Mouse (Mus musculus) lung, postnatal 25 days (tissue): ENCODE results near the gene Tesc.

Experiments
- DNase-seq: peaks from one replicate; pipeline ENCODE4 v3.0.0; 2022; ENCODE audit warnings: low spot score

Tesc gene

DNA sequence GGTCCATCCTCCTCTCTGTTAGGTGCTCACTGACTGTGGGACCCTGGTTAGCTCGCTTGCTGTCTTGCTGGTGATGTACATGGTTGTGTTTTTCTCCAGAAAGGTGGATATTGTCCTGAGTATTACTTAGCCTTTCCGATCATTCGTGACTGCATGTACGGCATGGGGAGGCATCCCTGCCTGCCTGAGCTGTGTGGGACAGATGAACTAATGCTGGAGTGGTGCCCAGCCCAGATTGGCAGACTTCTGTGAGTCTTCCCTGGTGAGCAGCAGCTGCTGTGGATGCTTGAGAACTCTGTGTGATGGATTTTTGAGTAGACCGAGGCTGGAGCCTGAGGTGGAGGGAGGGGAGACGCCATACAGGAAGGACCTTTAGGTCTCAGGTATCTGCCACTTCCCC lies 17.4 kb downstream of the Tesc start:
- no peak for DNase-seq

DNA sequence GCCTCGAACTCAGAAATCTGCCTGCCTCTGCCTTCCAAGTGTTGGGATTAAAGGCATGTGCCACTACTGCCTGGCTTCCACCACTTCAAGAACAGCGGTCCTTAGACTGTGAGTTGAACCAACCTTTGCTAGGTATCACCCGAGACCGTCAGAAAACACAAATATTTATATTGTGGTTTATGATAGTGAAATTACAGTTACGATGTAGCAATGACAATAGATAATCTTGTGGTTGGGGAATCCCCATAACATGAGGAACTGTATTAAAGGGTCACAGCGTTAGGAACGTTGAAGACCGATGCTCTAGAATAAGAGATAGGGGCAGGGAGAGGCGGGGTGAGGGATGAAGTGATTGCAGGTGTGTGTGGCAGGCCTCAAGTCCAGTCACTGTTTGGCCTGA lies 17.8 kb downstream of the Tesc start:
- no peak for DNase-seq

DNA sequence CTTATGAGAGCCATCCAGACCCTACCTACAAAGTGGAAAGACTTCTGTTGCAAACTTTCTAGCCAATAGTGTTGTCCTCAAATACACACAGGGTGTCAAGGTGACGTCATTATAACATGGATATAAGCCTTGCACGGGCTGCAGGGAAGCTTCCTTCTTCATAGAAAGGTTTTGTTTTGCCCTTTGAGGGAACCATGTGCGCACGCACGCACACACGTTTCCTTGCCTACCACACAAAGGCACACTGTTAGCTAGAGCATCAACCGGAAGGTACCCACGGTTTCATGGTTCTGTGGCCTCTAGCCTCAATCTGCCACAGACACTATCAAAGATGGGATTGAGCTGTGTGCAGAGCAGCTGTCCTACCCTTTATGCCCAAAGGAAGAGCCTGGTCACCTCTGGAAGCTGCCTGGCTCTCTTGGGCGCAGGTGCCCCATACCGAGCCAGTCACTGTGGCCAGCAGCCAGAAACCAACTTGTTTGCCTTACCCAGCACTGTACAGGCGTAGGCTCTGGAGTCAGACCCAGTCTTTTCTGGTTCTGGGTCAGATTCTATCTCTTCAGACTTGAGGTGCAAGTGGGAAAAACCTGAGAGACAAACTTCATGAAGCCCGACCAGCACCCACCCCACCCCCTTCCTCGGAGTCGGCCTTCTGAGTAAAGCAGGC lies 19.7 kb downstream of the Tesc start:
- no peak for DNase-seq

DNA sequence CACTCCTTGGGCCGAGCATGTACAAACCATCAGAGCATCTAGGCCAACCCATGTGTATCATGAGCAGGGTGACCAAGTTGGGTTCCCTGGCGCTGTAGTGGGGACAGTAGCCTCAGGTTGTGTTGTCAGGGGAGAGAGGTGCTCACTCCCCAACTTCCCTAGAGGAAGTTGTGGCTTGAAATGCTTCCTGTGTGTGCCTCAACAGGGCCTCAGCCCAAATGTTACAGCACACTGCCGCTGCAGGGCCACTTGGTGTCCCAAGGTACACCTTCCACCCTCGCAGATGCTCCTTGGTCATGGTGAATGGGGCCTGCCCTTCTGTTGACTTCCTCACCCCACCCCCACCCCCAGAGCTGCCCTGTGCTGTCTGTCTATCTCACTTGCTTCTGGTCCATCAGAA lies 20.9 kb downstream of the Tesc start:
- DNase-seq = no peak

DNA sequence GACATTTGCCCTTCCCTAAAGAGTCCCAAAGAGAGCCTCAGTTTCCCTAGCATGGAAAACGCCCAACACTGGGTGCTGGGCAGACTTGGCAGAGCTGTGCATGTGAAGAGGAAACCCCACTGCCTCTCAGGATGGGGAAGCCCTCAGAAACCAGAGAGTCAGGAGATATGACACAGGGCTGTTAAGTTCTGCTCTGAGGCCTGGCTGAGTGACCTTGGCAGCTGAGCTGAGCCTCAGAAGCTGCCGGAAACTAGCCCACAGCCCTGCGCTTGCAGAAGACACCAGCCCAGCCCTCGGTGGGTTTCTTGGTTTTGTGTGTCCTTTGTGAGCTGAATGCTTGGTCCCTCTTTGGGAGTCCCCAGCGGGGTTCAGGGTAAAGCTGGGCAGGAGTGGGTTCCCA lies 21.4 kb downstream of the Tesc start:
- DNase-seq = no peak

DNA sequence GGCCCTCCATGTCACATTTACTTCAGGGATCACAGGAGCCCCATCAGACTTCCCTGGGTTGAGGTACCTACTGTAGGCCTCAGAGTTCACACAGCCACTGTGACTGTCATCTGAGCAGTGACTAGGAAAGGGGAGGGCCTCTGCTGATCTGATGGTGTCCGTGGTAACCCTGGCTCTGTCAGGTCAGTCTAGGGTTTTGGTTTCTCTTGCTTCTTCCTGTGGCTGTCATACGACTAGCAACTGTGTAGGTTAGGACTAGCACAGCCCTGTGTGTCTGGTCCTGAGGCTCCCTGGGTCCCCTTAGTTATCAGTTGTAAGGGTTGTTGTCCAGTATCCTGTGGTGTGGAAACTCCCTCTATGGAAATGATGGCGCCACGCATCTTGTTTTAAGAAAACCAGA lies 23.2 kb downstream of the Tesc start:
- DNase-seq = no peak

DNA sequence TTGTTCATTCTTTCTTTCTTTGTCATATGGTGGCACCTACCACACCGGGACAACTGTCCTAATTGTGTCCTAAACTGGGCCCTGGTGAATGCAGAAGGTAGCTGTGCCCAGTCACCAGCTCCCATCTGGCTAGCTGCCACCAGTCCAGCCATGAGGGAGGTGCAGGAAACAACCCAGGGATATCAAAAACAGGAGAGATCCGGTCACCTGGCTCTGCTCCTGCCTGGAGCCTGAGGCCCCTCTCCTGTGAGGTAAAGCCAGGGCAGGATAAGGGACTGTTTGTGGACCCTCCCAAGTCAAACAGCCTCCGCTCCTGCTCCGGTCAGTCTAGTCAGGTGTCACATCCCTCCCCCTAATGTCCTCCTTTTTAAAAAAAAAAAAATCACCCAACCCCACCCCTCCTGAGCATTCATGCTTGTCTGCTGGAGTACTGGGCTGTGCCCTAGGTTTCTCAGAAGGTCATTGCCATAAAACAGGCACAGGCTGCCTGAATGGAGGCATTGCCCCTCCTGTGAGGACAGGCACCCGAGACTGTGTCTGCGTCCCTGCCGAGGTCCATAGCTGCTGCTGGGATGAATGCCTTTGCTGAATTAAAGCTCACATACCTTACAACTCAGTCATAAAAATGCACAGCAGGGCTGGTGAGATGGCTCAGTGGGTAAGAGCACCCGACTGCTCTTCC lies 24.6 kb downstream of the Tesc start:
- no peak for DNase-seq

DNA sequence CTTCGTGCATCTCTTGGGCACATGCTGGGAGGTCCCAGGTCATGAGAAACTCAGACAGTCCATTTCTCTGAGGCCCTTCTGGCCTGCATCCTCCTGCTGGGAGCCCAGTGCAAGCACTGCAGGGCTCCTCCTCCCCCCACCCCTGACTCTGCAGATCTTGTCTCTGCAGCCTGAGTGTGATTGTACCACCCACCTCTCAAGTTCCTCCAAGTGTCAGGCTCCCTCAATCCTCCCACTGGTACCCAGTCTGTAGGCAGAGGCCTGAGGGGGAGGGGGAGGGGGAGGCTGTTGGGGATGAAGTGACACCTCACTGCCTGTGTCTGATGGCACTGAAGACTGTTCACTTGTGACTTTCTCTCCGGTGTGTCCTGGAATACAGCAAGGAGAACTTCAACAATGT lies 25.7 kb downstream of the Tesc start:
- no peak for DNase-seq

DNA sequence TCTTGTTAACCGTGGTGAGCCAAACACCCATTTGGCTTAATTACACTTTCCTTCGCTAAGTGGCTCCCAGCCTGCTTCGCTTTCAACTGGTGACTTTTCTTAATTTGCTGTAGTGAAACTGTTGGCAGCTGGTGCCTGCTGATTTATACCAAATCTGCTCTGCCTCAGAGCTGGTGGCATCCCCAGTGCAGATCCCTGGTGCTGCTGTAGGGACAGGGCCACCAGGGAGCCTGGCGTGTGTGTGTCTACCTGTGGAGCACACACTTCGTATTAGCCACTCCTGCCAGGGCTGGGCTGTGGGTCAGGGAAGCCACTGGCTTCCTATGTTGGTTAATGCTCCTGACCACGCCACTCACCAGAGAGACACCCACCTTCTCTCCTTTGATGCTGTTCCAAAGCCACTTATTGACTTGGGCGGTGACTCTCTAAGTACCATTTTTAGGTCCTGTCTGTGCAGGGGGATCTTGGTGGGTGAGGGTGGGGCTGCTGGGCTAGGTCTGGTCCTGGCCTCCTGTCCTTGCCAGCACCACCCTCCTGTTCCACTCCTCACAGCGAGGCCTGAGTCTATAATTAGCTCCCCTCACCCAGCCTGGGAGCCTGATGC lies 30.1 kb downstream of the Tesc start:
- DNase-seq = peak; percentile 61

DNA sequence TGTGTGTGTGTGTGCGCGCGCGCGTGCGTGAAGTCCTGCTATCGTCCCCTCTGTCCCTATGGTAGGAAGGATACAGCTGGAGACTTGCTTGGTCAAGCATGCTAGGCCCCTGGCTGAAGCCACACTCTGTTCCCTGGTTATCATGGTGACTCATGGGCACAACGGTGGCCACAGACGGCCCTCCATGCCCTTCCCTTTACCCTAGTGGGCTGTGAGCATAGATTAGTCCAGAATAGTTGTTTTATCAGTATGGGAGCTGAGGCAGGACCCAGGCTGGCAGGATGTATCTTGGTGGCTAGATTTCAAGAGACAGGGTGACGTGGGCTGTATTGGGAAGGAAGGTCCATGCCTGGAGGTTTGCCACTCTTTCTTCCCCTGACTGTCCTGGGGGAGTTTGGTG lies 31.3 kb downstream of the Tesc start:
- DNase-seq = no peak

DNA sequence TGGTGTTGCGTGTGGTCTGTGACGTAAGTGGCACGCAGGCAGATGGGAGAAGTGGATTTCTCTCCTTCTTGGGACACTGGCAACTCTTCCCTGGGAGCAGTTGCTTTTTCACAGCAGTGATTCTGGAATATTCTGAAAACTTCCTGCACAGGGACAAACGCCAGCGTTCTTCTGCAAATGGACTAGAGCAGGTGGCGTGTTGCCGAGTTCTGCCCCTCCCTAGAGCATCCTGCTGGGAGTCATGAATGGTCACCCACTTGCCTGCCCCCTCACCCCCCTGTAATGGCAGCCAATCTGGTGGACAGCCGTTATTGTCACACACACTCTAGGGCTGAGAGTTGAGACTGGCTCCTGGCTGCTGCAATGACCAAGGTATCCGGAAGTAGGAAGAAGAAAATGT lies 32.1 kb downstream of the Tesc start:
- no peak for DNase-seq

DNA sequence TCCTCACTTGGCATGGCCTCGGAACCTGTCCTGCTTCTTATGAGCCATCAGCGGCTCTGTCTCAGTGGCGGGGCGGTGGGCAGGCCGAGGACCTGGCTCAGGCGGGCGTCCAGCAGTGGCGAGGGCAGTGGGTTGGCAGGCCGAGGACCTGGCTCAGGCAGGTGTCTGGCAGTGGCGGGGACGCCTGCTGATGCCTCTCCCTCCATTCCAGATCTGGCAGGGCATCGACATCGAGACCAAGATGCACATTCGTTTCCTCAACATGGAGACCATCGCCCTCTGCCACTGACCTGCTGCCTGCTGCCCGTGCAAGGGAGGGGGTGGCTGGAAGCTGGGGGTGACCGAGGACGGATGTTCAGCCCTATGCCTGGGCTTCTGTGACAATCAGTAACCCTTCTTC lies 33.8 kb downstream of the Tesc start:
- no peak for DNase-seq

DNA sequence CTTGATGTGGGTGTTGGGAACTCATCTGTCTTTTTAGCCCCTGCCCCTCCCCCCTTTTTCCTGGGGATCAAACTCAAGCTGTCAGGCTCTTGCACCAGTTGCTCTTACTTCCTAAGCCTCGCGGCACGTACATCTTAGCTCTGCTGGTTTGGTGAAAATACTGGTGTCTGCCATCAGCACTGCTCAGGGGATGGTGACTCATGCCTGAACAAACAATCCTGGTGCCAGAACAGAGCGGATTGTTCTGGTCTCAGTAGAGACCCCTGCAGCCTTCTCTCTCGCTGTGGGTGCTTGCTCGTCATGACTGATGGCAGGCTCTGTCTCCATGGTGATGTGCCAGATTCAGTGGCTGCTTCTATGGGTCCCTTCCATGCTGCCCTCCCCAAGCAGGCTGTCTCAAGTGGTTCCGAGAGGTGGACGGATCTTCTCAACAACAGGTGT lies 35.7 kb downstream of the Tesc start:
- DNase-seq = no peak

DNA sequence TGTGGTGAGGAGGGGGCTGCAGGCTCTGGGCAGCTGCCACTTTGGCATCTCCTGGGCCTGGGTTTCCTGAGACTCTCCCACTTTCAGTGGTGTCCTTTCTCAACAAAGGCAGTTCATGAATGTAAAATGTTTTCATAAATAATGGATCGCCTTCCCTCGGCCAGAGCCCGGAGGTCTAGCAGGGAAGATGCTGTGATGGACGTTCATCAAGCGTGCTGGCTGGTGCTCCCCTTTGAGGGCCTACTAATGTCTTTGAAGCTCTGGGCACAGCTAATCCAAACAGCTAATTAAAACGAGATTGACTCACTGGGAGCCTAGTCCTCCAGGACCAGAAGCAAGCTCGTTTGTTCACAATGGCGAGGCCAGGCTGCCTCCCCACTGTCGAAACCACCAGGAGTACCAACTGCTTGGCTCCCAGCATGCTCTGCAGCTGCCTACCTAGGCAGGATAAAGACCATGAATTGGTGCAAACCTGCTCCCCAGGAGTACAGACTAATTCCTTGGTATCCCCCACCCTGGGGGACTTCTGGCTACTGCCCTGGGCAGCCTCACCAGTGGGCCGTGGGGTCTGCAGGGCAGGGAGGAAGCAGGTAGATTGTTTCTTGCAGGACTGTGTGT lies 36.9 kb downstream of the Tesc start:
- no peak for DNase-seq

DNA sequence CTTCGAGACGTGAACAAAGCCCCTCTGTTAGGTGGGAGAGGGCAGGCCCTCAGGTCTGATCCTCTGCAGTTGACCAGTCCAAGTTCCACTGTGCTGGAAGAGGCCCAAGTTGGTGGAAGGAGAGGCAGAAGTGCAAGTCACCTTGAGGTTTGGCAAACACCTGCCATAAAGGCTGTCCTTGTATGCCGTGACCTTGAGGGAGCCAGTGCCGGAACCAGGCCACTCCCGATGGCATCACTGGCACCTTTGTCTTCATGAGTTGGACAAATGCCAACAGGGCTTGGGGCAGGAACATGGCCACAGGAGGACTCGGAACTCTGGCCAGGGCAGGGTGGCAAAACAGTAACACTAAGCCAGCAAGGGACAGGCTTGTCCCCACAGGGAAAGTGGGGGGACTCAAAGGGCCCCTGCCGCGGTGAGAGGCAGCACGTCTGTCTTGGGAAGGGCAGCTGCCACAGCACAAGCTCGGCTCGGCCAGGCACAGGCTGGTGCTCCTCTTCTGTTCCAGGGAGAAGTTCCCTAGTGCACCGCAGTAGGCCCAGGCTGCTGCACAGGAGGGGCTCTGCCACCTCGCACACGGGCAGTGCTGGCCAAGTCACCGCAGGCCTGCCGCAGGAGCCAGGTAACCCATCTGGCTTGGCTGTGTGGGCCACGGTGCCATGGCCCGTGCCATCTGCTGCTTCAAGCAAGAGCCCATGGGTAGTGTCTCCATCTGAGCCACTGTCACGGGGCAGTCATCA lies 38.1 kb downstream of the Tesc start:
- DNase-seq = no peak

DNA sequence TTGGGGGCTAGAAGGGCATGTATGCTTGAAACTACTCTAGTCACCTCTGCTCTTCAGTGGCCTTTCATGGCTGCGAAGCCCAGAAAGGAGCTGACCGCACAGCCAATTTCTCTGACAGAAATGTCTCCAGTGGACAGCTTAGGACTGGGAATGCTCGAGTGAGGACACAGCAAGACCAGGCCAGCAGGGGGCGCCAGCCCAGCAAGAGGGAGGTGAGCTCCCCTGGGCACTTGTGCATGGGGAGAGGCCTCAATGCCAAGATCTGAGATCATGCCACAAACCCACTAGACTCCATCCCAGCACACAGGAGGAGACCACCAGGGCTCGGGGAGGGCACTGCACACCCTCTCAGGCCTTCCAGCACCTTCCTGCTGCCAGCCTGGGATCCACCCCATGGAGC lies 39.3 kb downstream of the Tesc start:
- peak; percentile 38 for DNase-seq

DNA sequence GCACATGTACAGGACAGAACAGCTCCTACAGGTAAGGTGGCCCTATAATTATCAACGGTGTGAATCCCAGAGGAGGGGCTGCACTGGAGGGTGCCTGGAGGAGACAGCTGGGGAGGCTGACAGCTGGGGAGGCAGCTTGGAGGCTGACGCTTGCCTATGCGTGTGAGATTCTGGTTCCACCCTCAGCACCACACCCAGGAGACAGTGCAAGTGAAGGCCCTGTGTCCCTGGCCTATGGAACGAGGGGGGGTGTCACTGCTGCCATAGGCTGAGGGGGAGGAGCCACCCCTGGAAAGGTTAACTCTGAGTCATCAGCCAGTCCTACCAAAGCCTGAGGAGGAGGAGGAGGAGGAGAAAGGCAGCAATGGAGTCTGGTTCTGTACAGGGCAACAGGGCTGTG lies 40.0 kb downstream of the Tesc start:
- no peak for DNase-seq

DNA sequence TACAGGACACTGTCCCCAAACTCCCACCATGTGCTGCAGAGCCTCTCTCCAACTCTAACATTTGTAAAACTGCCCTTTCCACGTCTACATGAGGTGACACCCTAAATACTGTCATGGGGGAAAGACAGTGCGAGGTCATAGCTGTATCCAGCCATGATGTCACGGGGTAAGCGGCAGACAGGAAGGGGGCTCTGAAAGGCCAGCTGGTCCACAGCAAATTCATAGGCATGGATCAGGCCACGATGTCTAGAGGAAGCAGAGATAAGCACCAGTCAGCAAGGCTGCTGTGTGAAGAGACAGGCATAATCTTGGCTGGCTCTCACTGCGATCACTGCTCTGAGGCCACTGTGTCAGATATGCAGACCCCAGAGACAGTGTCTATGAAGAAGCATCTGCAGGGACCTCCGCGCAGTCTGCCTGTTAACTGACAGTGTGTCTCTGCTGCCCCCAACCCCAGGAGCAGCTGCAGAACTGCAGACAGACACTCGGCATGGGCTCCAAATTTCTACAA lies 40.5 kb downstream of the Tesc start:
- DNase-seq = no peak

DNA sequence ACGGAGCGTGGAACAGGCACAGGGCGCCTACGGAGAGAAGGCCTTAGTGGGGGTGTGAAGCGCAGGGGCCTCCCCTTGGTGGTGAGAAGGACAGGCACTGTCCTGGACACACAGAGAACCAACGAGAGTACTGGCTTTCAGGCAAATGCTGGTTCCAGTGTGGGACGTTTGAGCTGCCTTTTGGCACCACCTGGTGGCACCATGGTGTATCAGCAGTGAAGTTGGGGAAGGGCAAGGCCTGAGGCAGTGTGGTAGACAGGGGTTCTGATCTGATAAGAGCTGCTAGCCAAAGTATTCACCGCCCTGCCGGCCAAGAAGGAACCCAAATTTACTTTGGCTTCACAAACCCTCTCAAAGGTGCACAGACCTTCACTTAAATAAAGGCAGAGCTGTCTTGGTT lies 41.8 kb downstream of the Tesc start:
- peak; percentile 59 for DNase-seq

DNA sequence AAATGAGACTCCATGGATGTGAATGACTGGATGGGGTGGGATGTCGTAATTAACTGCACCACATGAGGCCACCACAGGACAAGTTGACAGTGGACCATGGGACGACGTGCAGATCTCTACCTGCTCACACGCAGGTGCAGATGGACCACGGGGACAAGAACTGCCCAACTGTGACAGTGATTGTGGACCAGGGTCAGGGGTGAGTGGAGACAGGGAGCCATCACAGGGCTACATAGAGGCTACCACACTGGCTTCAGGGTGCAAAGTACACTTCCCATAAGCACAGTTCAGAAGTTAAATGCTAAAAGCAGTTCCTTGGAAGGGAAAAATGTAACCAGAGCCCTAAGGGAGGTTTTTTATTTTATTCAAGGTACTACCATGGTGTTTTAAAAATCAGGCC lies 44.2 kb downstream of the Tesc start:
- no peak for DNase-seq

DNA sequence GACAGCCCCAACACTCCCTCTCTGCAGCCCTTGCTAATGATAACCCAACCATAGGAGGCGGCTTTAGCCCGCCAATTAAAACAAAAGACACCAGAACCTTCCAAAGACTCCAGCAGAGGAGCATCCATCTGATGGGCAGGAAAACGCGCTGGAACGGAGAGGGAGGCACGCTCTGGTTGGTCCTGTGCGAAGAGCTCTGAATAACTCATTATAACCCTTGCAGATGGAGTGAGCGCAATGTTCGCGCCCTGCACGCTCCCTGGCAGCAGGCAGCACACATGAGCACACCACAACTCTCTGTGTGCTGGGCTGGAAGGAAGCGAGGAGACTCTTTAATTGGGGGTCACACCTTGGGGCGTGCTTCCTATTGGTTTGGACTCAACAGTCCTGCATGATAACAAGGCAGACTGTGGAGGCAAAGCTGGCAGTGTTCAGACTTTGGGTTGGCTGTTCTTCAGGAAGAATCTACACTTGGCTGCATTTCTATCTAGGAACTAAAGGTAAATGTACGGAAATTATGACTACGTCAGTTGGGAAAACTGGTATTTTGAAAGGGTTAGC lies 45.8 kb downstream of the Tesc start:
- DNase-seq = no peak
